Mouse (Mus musculus): ENCODE measurements around the gene Zscan2. TPM values are rescaled to one million over a fixed set of nuclear protein-coding genes. Genes with fewer than 3 reads are reported as not detected.

The Zscan2 gene
- total RNA-seq, 2 experiments from 2014 or later: 4.7 to 6.2 TPM

Other genes with a start within 250 kb of the Zscan2 start
- 10 to 100 TPM; 25.0 to 31.2 TPM for gene Crtc3, start 172.0 kb upstream of the Zscan2 start, total RNA-seq (2021)
- gene Iqgap1, start 34.9 kb upstream of the Zscan2 start, total RNA-seq (2021): 100 to 1,000 TPM in 1 of 2 experiments, 10 to 100 TPM in 1; 95.5 to 114 TPM
- gene Wdr73, start 40.3 kb downstream of the Zscan2 start, total RNA-seq (2021): 10 to 100 TPM; 16.1 to 17.2 TPM
- gene Nmb, start 44.2 kb downstream of the Zscan2 start, total RNA-seq (2021): 1 to 10 TPM; 2.6 to 3.3 TPM
- 100 to 1,000 TPM; 100 to 116 TPM for gene Sec11a, start 86.9 kb downstream of the Zscan2 start, total RNA-seq (2021)
- gene Zfp592, start 132.8 kb downstream of the Zscan2 start, total RNA-seq (2021): 10 to 100 TPM; 21.9 to 34.3 TPM
- under 1 TPM; 0.23 to 0.26 TPM for gene Alpk3, start 196.7 kb downstream of the Zscan2 start, total RNA-seq (2021)